Comparison of ENCODE assay signal across 21 mouse cellular contexts in genomic region chr8:91318938-91319729, GRCm38 (mm10). TPM values are rescaled to one million over a fixed set of nuclear protein-coding genes. Genes with fewer than 3 reads are reported as not detected.
DNase-seq lines count a peak whose midpoint lies in the region; ATAC-seq lines count a peak whose summit lies in the region.
"Had no signal": no experiment of that assay in that cellular context is flagged by ENCODE, and none has a peak within 500 bp of the region (broad histone marks: within the 10 kb centered on the region; RNA-seq: fewer than 3 reads in every experiment).

No protein-coding gene starts in this region.

- H3K4me2 ChIP-seq in forebrain, embryonic 14.5 days (ENCODE audit: low read length) = no peak overlapping the region
- H3K4me2 ChIP-seq in forebrain, embryonic 12.5 days = no peak overlapping the region
- H3K4me2 ChIP-seq in lung, embryonic 16.5 days (ENCODE audit: low read depth, low read length) = no peak overlapping the region
- H3K4me2 ChIP-seq: embryonic facial prominence, embryonic 13.5 days; heart, embryonic 11.5 days; heart, embryonic 15.5 days; hindbrain, embryonic 14.5 days; intestine, embryonic 15.5 days had no signal

- H3K4me1 ChIP-seq in forebrain, embryonic 14.5 days (ENCODE audit: control insufficient read depth, insufficient read depth, low read length) = peaks cover 8% of the 10 kb centered on the region; the same call in 1 of the 2 replicates
- H3K4me1 ChIP-seq in forebrain, embryonic 12.5 days = peaks cover 17% of the 10 kb centered on the region
- H3K4me1 ChIP-seq in lung, embryonic 16.5 days (replicated peaks; ENCODE audit: control insufficient read depth, insufficient read depth, low read length) = peaks cover 16% of the 10 kb centered on the region

- no peaks in the 10 kb centered on the region for H3K9me3 ChIP-seq in forebrain, embryonic 14.5 days (replicated peaks; ENCODE audit: control insufficient read depth, low read length)
- no peaks in the 10 kb centered on the region for H3K9me3 ChIP-seq in forebrain, embryonic 12.5 days
- no peaks in the 10 kb centered on the region for H3K9me3 ChIP-seq in lung, embryonic 16.5 days (ENCODE audit: control insufficient read depth, low read length)
- H3K9me3 ChIP-seq: embryonic facial prominence, embryonic 13.5 days; heart, embryonic 15.5 days; intestine, embryonic 15.5 days had no signal

- no peak overlapping the region for H3K27ac ChIP-seq in forebrain, embryonic 14.5 days (ENCODE audit: low read depth, low read length)
- no peak overlapping the region for H3K27ac ChIP-seq in forebrain, embryonic 12.5 days
- no peak overlapping the region for H3K27ac ChIP-seq in lung, embryonic 16.5 days (ENCODE audit: low read length)
- H3K27ac ChIP-seq: embryonic facial prominence, embryonic 13.5 days; heart, adult 2 months; heart, embryonic 15.5 days; hindbrain, embryonic 14.5 days; intestine, embryonic 15.5 days had no signal

- 0 out of 2 replicates have a peak, but pooled peaks cover 6% of the 10 kb centered on the region for H3K36me3 ChIP-seq in forebrain, embryonic 14.5 days (ENCODE audit: control insufficient read depth, insufficient read depth, low read length)
- H3K36me3 ChIP-seq in forebrain, embryonic 12.5 days (replicated peaks) = no peaks in the 10 kb centered on the region
- H3K36me3 ChIP-seq in lung, embryonic 16.5 days (ENCODE audit: control insufficient read depth, insufficient read depth, low read length) = no peaks in the 10 kb centered on the region
- H3K36me3 ChIP-seq: heart, embryonic 15.5 days; intestine, embryonic 15.5 days had no signal

- H3K4me3 ChIP-seq in forebrain, embryonic 14.5 days (ENCODE audit: low read depth, low read length) = no peak overlapping the region
- H3K4me3 ChIP-seq in forebrain, embryonic 12.5 days (replicated peaks) = no peak overlapping the region
- H3K4me3 ChIP-seq in lung, embryonic 16.5 days (ENCODE audit: low read length) = no peak overlapping the region
- H3K4me3 ChIP-seq: embryonic facial prominence, embryonic 13.5 days; heart, adult 2 months; heart, embryonic 15.5 days; intestine, embryonic 15.5 days had no signal

- H3K9ac ChIP-seq in forebrain, embryonic 14.5 days (ENCODE audit: low read length) = no peak overlapping the region
- H3K9ac ChIP-seq in forebrain, embryonic 12.5 days = no peak overlapping the region
- no peak overlapping the region for H3K9ac ChIP-seq in lung, embryonic 16.5 days (ENCODE audit: low read length)
- H3K9ac ChIP-seq: embryonic facial prominence, embryonic 13.5 days; heart, embryonic 15.5 days; hindbrain, embryonic 14.5 days; intestine, embryonic 15.5 days had no signal

- H3K27me3 ChIP-seq in forebrain, embryonic 14.5 days (replicated peaks; ENCODE audit: control insufficient read depth, insufficient read depth, low read length) = no peaks in the 10 kb centered on the region
- H3K27me3 ChIP-seq in forebrain, embryonic 12.5 days = no peaks in the 10 kb centered on the region
- H3K27me3 ChIP-seq in lung, embryonic 16.5 days (ENCODE audit: control insufficient read depth, insufficient read depth, low read depth, low read length) = no peaks in the 10 kb centered on the region
- H3K27me3 ChIP-seq: CH12.LX; embryonic facial prominence, embryonic 13.5 days; heart, embryonic 15.5 days; intestine, embryonic 15.5 days had no signal

- WGBS in forebrain, embryonic 14.5 days = 75% methylated on average over 7 of the region's 7 CpGs
- 89% methylated on average over 7 of the region's 7 CpGs for WGBS in forebrain, embryonic 12.5 days
- 36% methylated on average over 7 of the region's 7 CpGs for whole genome bisulfite sequencing in lung, embryonic 16.5 days

- ATAC-seq in forebrain, embryonic 14.5 days = peak; percentile 70; the same call in 1 of the 2 replicates
- ATAC-seq in forebrain, embryonic 12.5 days (ENCODE audit: low FRiP score) = no peak
- peak; percentile 78 for ATAC-seq in lung, embryonic 16.5 days (ENCODE audit: low read depth)
- peak; percentile 56 for ATAC-seq in megakaryocyte-erythroid progenitor cell, adult 5-6 weeks (replicated peaks; ENCODE audit: low FRiP score, low TSS enrichment, poor library complexity, severe bottlenecking)
- ATAC-seq: intestine, embryonic 15.5 days had no signal

- peak; percentile 45 for DNase-seq in forebrain, embryonic 14.5 days (ENCODE audit: low spot score)
- DNase-seq in lung, postnatal 36 days = no peak
- peak; percentile 23 for DNase-seq in brain, adult 2 months (ENCODE audit: low read depth, low spot score)
- DNase-seq in urinary bladder, postnatal 10 days (ENCODE audit: low spot score) = no peak
- DNase-seq: adrenal gland, adult 2 months; adrenal gland, postnatal 25 days; cerebellum, adult 11-12 months; cerebellum, adult 9-10 months; cerebellum, postnatal 25 days; gastrocnemius, postnatal 14 days; heart, adult 2 months; heart, postnatal 14 days had no signal

RNA-seq across cellular contexts. Expression of gene Fto, which starts 5.8 kb away (rescaled TPM):
- 103 and 111 TPM in 2 replicates for polyA plus RNA-seq in forebrain, embryonic 14.5 days (2014; fragmentation: Nextera tagmentation; extraction: Ambion mirVana)
- polyA plus RNA-seq in forebrain, embryonic 12.5 days (2016; fragmentation: Nextera tagmentation; extraction: Ambion mirVana) = 105 and 111 TPM in 2 replicates
- 89.2 and 97.2 TPM in 2 replicates for polyA plus RNA-seq in lung, embryonic 16.5 days (2015; fragmentation: Nextera tagmentation; extraction: Ambion mirVana)
- 52.5 and 53.8 TPM in 2 replicates for total RNA-seq in megakaryocyte-erythroid progenitor cell, adult 5-6 weeks (2014; fragmentation: Nextera tagmentation)
- total RNA-seq in megakaryocyte-erythroid progenitor cell, adult 5-6 weeks (2017) = 22.2 and 24.6 TPM in 2 replicates

RNA-seq across cellular contexts. Expression of gene Rpgrip1l, which starts 6.1 kb away (rescaled TPM):
- polyA plus RNA-seq in forebrain, embryonic 14.5 days (2014; fragmentation: Nextera tagmentation; extraction: Ambion mirVana) = 14.7 and 16.1 TPM in 2 replicates
- 15.8 and 17.0 TPM in 2 replicates for polyA plus RNA-seq in forebrain, embryonic 12.5 days (2016; fragmentation: Nextera tagmentation; extraction: Ambion mirVana)
- polyA plus RNA-seq in lung, embryonic 16.5 days (2015; fragmentation: Nextera tagmentation; extraction: Ambion mirVana) = 11.0 and 12.9 TPM in 2 replicates
- total RNA-seq in megakaryocyte-erythroid progenitor cell, adult 5-6 weeks (2014; fragmentation: Nextera tagmentation) = 5.1 and 5.5 TPM in 2 replicates
- total RNA-seq in megakaryocyte-erythroid progenitor cell, adult 5-6 weeks (2017) = 8.6 and 9.1 TPM in 2 replicates

Comparison
In these comparisons a context has a peak if more than half of its experiments do, and no peak if none do; other contexts are left out.
1. DNase-seq: peak in forebrain, embryonic 14.5 days (single experiment) and brain, adult 2 months (single experiment); none in lung, postnatal 36 days (single experiment) and urinary bladder, postnatal 10 days (single experiment).